Comparison of ENCODE assay signal across 32 mouse cellular contexts in the genomic region with DNA sequence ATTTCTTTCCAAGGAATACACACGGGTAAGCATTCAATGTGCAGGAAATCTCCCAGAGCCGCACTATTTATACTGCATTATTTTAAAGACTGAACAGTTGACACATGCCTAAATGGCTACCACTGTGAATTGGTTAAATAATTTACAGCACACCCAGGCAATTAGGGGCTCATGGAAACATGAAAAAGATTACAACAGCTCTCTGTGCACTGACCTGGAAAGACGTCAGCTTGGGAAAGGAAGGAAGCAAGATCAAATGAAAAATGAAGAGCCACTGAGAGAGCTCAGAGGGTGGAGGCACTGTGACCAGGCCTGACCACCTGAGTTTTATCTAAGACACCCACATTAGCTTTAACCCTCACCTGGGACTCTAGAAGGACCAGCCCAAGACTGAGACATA.
"Had no signal": no experiment of that assay in that cellular context is flagged by ENCODE, and none has a peak within 500 bp of the region (broad histone marks: within the 10 kb centered on the region; RNA-seq: fewer than 3 reads in every experiment).

No protein-coding gene starts in this region.

- H3K4me3 ChIP-seq: heart, adult 2 months; heart, embryonic 10.5 days; heart, embryonic 12.5 days; heart, embryonic 13.5 days; heart, embryonic 15.5 days; hindbrain, embryonic 10.5 days; hindbrain, embryonic 12.5 days; hindbrain, embryonic 13.5 days; hindbrain, embryonic 15.5 days; intestine, embryonic 15.5 days; left cerebral cortex, adult 2 months had no signal

- ATAC-seq: hindbrain, embryonic 16.5 days; hindbrain, postnatal 0 days; inflammation-experienced regulatory T-cells, adult 6 months; intestine, embryonic 15.5 days; intestine, embryonic 16.5 days; intestine, postnatal 0 days had no signal

- H3K27ac ChIP-seq: heart, adult 2 months; heart, embryonic 10.5 days; heart, embryonic 13.5 days; heart, embryonic 15.5 days; hindbrain, embryonic 10.5 days; hindbrain, embryonic 12.5 days; hindbrain, embryonic 13.5 days; hindbrain, embryonic 14.5 days; hindbrain, embryonic 15.5 days; hindbrain, postnatal 0 days; intestine, embryonic 15.5 days; kidney, postnatal 0 days; left cerebral cortex, adult 2 months had no signal

- H3K36me3 ChIP-seq: heart, embryonic 10.5 days; heart, embryonic 12.5 days; heart, embryonic 13.5 days; heart, embryonic 15.5 days; hindbrain, embryonic 10.5 days; hindbrain, embryonic 12.5 days; hindbrain, embryonic 13.5 days; hindbrain, embryonic 15.5 days; intestine, embryonic 15.5 days had no signal

- H3K9ac ChIP-seq: heart, embryonic 12.5 days; heart, embryonic 13.5 days; heart, embryonic 15.5 days; hindbrain, embryonic 12.5 days; hindbrain, embryonic 13.5 days; hindbrain, embryonic 14.5 days; hindbrain, embryonic 15.5 days; intestine, embryonic 15.5 days had no signal

- H3K4me2 ChIP-seq: heart, embryonic 11.5 days; heart, embryonic 12.5 days; heart, embryonic 13.5 days; heart, embryonic 15.5 days; hindbrain, embryonic 12.5 days; hindbrain, embryonic 13.5 days; hindbrain, embryonic 14.5 days; hindbrain, embryonic 15.5 days; intestine, embryonic 15.5 days had no signal

- DNase-seq: heart, adult 2 months; heart, postnatal 10 days; heart, postnatal 14 days; heart, postnatal 36 days; heart, postnatal 4 days; kidney, adult 11 months; kidney, adult 18-20 months; kidney, adult 2 months; kidney, adult 8-10 months; kidney, postnatal 10 days; kidney, postnatal 14 days; kidney, postnatal 4 days; layer of hippocampus, adult 9-11 months; layer of hippocampus, postnatal 36 days had no signal

- H3K9me3 ChIP-seq: heart, embryonic 10.5 days; heart, embryonic 12.5 days; heart, embryonic 13.5 days; heart, embryonic 15.5 days; hindbrain, embryonic 10.5 days; hindbrain, embryonic 12.5 days; hindbrain, embryonic 13.5 days; hindbrain, embryonic 15.5 days; intestine, embryonic 15.5 days had no signal

- H3K4me1 ChIP-seq: heart, embryonic 10.5 days; heart, embryonic 15.5 days; hindbrain, embryonic 10.5 days; hindbrain, embryonic 12.5 days; hindbrain, embryonic 13.5 days; hindbrain, embryonic 15.5 days; intestine, embryonic 15.5 days had no signal

- H3K27me3 ChIP-seq: heart, embryonic 12.5 days; heart, embryonic 13.5 days; heart, embryonic 15.5 days; hindbrain, embryonic 12.5 days; hindbrain, embryonic 13.5 days; hindbrain, embryonic 15.5 days; intestine, embryonic 15.5 days had no signal
